Mouse (Mus musculus) embryo, embryonic 10 days (tissue): Measurements from ENCODE around the gene Prdm12.

Source experiments
- DNase-seq: peaks from one replicate; pipeline ENCODE4 v3.0.0-alpha.2; 2015; ENCODE audit warnings: low spot score

Prdm12 gene

GRCm38 (mm10) chr2:31639901-31640608, at the start of gene Prdm12:
Gene Prdm12 (plus strand): TSS chr2:31640037.
- peak; percentile 51 for DNase-seq

DNA sequence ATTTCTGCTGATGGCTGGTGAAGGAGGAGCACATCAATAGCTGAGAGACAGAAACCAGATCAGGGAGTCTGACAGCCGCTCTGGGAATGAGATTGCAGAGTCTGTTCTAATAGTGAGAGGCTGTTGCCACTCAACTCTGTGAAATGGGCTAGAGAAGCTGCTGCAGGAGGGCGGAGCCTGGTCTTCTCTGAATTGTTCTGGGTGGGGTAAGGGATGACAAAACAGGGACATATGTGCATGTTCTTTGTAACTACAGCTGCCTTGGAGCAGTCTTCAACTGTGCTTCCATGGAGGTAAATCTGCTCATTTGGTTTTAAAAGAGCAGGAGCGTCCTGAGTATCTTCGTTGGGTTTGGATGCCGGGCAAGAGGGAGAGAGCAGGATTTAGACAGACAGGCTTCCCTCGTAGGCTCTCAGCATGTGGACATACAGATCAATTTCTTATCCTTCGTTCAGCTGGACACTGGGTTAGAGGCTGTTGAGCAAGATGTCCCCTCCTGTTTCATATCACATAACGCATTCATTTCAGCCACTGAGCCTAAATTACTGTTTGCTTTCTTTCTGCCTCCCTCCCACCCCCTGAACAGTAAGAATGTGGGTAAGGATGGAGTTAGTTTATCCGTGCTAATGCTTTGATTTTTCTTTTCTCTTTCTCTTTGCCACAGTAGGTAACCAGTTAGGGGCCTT, 47.9 kb upstream of the Prdm12 start:
- no peak for DNase-seq

- DNase-seq: no peak
These were observed 32.3 kb upstream of the Prdm12 start for GRCm38 (mm10) chr2:31607555-31607954.

DNA sequence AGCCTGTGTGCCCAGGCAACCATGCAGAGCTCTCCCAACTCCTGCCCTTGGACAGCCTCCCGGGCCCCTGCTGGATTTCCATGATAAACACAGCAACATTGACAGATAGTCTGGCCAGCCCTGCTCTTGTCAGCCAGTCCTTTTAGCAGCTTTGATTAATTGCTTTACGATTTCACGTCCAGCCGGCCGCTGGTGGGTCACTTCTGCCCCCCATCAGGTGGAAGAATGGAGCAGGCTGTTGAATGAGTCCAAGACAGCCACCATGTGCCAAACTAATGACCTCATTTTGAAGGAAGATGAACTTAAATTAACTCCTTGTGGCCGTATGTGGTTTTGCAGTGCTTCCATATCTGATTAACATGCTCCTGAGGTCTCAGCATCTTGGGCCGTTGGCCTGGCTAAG, 30.0 kb upstream of the Prdm12 start:
- peak; percentile 62 for DNase-seq

DNA sequence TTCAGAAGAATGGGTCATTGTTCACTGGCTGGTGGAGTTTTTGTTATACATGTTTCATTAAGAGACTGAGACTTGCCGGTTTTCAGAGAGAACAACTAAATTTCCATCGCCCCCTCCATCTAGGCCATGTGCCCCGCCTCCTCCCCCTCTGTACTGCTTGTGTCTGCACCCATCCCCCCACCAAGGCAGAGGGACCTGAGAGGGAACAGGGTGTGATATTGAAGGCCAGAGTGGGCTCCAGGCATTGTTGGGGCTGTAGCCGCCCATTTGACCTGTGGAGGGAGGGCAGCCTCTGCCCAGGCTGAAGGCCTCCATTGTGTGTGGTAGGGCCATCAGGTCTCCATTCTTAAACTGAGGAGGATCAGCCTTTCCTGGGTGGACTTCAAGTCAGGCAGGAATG, 28.9 kb upstream of the Prdm12 start:
- DNase-seq: peak; percentile 44

DNA sequence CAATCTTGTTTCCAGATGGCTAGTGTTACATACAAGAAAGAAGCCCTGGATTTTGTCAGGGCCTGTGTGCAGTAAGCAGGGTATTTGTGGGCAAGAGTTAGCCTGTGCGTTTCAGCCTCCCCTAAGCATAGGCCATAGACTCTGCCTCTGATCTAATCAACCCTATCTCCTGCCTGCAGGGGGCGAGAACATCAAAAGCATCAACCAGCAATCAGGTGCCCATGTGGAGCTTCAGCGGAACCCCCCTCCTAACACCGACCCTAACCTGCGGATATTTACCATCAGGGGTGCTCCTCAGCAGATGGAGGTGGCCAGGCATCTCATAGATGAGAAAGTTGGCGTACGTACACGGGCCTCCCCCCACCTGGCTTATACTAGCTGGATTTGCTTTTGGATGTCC, 28.4 kb upstream of the Prdm12 start:
- DNase-seq: peak; percentile 23

DNA sequence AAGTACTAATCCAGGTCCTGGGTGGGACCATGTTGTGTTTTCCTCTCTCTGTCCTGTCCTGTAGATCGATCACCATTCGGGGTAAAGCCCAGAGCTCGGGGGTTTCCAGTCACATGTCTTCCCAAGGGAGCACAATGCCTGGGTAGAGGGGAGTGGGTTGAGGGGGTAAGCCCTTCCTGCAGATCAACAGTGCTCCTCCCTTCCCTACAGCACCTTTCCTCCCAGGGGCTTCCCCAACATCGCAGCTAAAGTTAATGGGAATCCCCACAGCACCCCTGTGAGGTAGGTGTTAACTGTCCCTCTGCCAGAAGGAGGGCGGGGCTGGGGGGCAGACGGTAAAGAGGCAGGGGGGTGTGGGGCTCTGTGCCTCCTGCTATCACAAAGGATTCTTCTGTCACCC, 27.2 kb upstream of the Prdm12 start:
- no peak for DNase-seq

- DNase-seq: no peak
These were observed 26.1 kb upstream of the Prdm12 start for GRCm38 (mm10) chr2:31613781-31614180.

- DNase-seq: no peak
These were observed 21.2 kb upstream of the Prdm12 start for GRCm38 (mm10) chr2:31618484-31619161.

- DNase-seq: no peak
These were observed 20.6 kb upstream of the Prdm12 start for GRCm38 (mm10) chr2:31619208-31619607.

DNA sequence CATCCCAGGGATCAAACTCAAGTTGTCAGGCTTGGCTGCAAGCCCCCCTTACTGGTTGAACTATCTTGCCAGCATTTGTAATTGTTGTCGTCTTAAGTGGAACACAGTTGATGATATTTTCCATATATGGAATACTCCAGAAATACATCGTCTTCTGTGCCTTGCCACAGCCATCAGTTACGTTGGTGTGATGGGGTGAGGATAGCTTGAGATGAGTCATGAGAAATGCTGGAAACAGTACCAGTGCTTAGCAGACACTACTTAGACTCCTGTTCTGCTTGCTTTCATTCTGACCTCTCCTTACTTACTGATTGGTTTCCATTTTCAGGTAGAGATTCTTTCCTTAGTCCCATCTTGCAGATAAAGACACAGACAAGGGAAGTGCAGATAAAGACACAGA, 6.3 kb upstream of the Prdm12 start:
- no peak for DNase-seq

DNA sequence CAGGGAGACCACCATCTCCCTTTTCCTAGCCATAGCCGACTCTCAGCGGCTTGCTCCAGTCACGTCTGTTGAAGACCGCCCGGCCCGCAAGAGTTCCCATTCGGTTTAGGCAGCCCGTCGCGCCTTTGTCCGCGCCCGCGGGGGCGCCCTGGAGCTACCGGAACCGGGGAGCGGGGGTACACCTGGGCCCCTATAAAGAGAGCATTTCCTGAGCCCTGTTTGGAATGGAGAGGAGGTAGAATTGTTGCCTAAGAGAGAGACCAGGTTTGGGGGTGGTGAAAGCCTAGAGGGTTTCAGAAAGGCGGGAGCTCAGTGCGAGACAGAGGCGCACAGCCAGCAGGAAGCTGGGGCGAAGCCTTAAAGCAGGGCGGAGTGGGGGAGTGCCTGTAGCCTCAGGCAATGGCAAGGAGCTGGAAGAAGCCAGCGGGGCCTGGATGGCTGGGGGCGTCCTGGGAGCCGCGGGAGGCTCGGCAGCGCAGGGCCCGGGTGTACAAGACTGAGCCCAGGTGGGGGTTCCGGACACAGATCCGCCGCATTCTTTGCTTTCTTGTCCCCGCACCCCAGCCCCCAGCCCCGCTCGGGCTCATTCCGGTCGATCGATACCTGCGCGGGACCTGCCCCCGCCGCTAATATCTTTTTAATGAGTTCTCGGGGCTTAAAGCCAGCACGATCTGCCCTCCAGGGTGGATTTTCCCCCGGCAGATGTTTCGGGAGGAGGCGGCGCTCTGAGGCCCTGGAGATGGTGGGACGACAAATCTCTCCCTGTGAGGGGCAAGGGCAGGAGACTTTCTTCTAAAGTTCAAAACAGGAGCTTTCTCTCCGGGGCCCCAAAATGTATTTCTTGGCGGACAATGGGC, 4.3 kb upstream of the Prdm12 start:
- peak; percentile 39 for DNase-seq

DNA sequence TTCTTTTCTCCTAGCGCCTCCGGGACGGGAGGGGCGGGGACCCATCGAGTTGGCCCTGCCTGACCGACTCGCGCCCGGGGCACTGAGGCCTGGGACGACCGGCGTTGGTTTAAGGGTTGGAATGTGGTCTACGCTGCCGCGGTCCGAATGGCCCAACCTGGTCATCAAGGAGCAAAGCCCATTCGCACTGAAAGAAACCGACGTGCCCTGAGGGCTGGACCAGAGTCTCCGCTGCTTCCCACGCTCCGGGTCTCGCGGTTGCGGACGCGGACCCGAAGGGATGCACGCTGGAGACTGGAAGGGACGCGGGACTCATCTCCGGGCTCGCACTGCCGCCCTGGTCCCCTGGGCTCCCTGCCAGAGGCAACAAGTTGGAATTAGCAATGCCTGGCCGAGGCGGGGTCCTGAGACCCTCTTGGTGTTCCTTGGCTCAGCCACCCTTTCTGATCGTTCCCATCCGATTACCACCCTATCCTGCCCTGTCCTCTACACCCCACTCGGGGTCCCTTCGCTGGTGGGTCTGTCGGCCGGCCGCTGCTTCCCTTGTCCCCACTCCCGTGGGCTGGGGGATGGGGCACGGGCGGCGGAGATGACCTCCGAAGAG, 3.6 kb upstream of the Prdm12 start:
- DNase-seq: peak; percentile 68

GRCm38 (mm10) chr2:31636742-31637141, 3.1 kb upstream of the Prdm12 start:
- DNase-seq: peak; percentile 79

DNA sequence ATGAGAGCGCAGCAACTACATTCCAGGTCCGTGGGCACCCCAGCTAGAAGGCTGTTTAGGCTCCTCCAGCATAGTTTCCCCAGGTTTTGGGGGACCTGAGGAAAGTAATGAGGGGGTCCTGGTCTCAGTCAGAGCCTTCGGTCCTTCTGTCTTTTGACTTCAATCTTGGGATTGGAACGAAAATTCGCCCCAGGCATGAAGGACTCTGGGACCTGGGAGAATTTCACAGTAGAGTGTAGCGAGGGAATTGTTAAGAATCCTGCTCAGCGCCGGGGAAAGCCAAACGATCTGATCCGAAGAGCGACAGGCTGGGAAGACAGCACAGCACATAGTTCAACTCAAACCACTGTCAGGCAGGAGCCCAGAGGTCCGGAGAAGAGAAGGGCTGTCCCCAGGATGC, 2.5 kb upstream of the Prdm12 start:
- DNase-seq: no peak

GRCm38 (mm10) chr2:31637807-31638206, 2.0 kb upstream of the Prdm12 start:
- DNase-seq: peak; percentile 69

- DNase-seq: no peak
These were observed 1.0 kb upstream of the Prdm12 start for GRCm38 (mm10) chr2:31638581-31639465.

GRCm38 (mm10) chr2:31639466-31639760, 424 bp upstream of the Prdm12 start:
- peak; percentile 53 for DNase-seq

DNA sequence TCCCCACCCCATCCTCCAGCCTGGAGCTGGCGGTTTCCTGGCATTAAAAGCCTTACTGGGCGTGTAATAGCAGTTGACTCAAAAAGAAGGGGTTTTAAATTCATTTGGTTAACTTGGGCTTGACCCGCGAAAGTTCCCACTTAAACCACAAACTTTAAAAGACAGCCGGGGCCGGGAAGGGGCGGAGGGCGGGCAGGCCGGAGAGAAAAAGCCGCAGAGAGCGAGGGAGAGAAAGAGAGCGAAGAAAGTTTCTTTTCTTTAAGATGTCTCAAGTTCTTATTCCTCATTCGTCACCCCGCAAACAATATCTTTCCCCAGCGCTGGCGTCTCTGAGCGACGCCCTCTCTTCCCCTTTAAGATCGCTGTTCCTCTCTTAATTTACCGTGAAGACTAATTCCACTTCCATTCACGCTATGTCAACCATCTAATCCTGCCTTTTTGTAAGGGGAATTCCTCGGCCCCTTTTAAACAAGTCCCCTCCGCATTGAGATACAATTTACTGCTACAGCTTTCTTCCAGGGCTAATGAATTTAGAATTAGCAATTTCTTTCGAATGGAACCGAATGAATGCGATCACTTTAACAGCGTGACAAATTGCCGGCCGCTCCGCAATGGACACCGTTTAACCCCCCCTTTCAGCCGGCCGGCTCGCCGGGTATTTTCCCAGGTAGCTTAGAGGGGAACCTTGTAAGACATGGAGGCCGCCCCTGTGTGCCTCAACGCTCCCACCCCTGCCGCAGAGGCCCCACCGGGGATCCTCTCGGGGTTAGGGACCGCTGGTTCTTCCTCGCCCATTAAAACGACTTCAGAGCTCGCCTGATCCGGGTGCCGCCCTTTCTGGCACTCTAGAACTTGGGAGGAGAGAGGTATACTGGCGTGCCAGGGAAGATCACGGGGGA, 1.0 kb downstream of the Prdm12 start:
- DNase-seq: peak; percentile 71

GRCm38 (mm10) chr2:31641508-31641830, 1.6 kb downstream of the Prdm12 start:
- peak; percentile 43 for DNase-seq
